Mouse (Mus musculus) right cerebral cortex, postnatal 4 days (tissue): ENCODE results near the gene Igf1r.

Source experiments
- DNase-seq: peaks from one replicate; pipeline ENCODE4 v3.0.0-alpha.2; 2022

Gene Igf1r

DNA sequence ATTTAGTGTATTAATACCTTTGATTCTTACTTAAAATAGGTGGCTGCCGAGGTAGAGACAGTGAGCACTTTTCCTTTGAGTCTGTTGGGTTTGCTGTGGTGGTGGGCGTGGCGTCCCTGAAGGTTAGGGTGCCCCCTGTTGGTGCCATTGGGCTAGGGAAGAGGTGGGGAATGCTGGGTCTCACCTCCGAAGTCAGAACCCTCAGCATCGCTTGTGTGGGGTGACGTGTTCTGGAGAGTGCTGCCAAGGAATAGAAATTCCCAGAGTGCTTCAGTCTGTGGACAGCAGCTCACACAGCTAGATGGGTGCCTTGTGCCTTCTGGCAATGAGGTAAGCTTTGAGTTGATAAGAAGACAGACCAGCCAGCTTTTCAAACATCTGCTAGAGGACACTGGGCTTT is 102.3 kb downstream of the Igf1r start:
- no peak for DNase-seq

DNA sequence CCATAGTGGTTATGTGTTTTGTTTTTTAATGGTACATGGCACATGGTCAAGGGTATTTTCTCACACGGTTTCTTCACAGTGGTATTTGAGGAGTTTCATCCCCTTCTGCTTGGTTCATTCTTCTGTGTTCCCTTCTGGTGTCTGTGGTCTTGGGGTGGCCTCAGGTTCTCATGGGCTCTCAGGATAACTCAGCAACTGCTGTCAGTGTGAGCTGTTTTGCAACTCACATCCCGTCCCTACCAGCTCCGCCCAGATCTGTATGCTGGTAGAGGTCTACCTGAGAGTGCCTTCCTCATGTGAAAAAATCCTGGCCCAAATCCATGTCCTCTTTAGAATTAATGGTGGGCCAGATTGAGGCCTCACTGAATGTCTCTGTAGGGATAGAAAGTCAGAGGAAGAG is 104.4 kb downstream of the Igf1r start:
- DNase-seq, result no peak

DNA sequence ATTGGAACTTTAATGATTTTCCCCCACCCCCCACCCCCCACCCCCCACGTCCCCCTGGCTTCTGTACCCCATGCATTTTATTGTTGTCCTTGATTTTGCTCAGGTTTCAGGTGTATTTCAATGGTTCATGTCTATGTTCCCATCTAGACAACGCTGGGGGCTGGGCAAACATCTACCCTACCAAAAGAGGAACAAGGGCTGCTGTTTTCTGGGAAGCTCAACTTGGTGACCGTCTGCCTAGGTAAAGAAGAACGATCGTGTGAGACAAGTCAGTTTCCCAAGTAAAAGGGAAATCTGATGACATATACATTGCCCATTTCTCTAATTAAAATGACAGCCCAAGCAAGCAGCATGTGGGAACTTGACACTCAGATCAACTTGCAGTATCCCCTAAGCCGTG is 107.1 kb downstream of the Igf1r start:
- DNase-seq, result no peak

DNA sequence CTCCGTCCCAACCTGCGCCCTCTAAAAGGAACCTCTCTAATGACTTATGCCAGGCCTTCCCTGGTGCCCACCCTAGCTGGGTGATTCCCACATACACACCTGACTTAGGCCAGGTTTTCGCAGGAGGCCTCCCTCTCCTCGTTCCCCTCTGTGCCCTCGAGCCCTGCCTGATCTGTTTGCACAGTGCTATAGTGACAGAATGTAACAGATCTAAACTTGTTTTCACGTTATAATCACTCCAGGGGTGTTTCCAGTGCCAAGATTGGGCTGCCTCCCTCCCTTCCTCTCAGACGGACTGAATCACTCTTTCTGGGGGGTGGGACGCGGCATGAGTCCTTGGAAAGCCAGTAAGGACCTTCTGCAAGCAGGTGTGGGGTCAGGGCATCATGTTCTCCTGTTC is 108.8 kb downstream of the Igf1r start:
- DNase-seq, result no peak

DNA sequence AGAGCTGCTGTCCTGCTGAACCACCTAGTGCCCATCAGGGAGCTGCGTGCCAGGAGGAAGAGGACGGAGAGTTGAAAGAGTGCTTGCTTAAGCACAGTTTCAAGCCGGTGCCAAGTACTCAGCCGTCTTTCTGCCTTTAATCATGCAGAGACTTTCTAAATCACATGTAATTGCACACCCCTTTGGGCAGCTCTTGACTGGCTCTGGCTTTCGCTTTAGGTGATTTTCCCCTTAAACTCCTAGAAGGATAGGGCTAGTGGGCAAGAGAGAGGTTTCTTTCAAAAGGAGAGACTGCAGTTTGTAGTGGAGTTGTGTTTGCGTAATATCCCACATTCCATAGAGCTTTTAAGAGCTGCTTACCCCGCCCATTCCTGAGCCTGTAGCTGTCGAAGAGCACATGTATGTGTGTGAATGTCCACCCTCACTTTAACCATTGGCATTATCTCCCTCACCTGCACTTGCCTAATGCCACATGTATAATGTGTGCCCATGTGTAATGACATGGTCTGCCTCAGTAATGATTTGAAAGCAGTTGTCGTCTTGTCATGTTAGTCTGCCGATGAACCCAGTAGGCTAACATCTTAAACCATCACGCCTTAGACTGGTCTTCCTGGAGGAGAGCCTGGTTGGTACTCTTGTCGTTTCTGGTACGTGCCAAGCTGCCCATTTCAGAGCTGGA is 109.7 kb downstream of the Igf1r start:
- DNase-seq, result no peak

DNA sequence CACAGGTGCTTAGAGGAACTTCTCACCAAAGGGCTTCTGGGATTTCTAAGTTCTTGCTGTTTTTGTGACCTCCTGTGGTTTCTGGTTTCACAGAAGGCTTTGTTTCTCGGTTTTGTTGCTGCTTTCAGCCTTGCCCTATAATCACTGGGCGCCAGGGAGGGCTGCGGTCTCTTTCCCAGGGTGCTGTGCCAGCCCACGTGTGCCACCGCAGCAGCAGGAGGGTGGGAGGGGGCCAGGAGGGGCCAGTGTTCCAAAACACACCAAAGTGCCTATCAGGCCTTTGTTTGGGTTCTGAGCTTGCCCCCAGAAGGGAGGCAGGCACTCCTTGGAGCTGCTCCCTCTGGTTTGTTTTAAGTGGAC is 110.2 kb downstream of the Igf1r start:
- DNase-seq, result no peak

DNA sequence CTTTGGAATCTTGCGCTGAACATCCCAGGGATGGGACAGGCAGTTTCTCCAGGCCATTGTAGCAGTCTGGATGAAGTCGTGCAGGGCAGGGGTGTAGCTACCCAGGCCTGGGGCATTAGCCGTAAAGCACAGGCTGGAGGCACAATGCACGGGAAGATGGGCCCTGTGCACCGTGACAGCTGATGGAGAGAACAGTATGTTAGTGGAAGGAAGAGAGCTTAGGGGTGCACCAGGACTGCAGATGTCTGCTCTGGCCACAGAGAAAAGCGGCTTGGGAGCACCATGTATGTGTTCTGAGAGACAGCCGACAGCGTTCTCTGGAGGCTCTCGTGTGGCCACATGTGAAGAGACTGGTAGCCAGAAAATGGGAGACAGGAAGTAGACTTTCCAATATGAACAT is 111.1 kb downstream of the Igf1r start:
- no peak for DNase-seq

DNA sequence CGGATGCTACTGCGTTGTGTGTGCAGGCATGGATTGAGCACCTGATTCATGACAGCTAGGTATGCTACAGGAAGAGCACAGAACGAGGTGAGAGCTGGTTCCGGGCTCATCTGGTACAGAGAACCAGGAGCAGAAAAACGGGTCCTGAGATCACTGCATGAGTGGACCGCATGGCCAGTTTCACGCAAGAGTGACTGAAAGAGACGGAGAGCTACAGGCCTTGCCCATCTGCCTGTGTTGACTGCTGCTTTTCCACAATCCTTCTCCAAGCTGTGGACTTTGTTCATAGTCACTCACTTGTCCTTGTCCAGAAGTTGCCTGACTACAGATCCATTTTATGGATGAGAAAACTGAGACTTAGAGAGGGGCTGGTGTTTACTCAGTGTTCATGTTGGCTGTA is 111.5 kb downstream of the Igf1r start:
- DNase-seq, result no peak

DNA sequence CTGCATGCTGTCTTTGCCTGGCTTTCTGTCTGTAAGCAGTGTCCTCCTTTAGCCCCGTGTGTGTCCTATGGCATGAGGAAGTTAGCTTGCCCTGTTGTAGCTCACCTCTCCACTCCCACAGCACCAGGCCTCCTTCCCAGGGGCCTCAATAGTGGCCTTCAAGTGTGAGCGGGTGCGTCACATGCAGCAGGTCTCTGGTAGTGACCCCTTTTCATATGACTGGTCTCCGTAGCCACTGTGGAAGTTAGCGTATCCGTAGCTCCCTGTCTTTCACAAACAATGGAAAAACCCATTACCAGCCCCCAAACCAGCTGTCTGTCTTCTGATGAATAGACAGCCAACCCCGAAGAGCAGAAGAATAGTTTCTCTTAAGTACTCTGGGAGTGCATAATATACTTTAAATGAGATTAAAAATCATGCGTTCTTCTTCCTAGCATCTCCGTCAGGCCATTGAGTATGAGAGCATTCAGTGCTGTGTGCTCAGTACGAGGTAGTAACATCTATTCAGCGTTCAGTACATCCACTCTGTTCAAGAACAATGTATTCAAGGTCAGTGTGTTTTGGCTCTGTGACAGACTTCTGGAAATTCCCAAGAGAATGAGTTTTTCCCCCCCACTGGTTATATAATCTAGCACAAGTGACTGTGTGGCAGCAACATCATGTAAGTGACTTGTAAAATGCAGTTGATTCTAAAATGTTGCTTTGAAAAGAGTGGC is 112.2 kb downstream of the Igf1r start:
- DNase-seq, result no peak

DNA sequence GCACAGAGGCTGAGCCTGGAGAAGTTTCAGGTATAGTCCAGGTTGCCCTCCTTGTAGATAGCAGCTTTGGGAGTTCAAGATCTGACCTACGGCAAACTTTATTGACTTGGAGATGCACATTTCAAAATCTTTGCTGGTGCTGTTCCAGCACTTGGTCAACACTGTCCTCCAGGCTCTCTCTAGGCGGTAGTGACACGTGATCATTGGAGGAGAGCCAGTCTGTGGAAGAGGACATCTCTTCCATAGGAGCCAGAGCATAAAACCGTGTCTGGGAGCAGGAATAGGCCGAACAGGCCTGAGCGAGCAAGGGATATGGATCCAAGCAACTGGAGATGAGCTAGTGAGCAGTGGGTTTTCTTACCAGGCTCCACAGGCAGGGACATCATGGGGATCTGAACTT is 113.3 kb downstream of the Igf1r start:
- no peak for DNase-seq

DNA sequence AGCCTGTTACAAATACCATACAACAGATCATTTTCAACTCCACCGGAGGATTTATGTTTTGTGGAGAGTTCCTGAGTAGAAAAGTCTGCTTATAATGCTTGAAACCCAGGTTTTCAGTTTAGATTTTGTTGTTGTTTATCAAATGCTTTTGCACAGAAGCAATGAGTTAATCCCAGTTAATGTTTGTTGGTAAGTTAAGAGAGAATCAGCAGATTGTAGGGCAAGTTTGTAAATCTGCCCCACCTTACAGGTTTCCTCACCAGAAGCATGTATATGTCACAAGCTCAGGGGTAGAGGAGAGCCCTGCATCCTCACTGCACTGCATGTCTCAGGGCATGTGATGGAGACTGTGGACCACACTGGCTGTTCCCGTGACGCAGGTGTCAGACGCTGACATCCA is 114.7 kb downstream of the Igf1r start:
- DNase-seq, result no peak

DNA sequence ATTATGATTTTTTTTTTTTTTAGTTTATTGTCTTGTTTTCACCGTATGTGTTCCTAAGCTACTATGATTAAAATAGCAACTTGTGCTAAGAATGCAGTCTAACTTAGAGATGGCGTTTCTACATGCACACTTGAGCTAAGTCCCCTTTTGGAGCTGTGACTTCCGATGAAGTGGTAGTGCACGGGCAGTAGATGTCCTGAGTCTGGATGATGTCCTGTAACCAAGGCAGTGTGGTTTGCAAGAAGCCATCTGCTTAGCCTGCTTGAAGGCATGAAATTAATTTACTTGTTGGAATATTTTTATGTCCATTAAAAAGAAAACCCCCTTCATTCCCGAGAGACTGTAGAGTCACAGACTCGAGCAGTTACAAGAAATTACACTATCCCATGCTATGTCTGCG is 116.7 kb downstream of the Igf1r start:
- DNase-seq, result no peak

DNA sequence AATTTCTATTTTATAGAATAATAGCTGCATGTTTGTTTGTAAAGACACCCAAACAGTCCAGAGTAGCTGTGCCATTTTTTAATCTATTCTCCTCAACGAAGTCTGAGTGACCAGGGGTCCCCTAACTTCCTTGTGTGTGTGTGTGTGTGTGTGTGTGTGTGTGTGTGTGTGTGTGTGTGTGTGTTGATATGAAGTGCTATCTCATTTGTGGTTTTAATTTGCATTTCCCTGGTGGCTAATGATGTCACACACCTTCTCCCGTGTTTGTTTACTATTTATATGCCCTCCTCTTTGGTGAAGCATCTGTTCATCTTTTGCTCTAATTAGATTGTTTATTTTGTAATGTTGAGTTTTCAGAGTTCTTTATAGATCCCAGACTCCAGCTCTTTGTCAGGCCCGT is 117.4 kb downstream of the Igf1r start:
- no peak for DNase-seq

DNA sequence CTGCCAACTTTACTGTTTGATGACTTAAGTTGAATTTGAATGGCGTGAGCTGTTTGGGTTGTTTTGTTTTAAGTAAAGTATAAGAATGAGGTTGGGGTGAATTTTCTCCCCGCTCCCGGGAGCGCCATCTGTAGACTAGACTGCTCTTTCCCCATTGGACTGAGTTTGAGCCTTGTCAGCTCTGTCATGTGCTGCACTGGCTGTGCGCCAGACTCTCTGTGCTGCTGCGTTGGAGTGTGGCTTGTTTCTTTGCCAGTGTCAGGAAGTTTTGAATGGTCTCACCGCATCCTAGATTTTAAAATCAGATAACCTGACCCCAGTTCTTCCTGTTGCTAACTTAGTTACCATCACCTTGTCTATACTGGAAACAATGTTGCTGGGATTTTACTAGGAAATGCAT is 118.0 kb downstream of the Igf1r start:
- peak; percentile 57 for DNase-seq

DNA sequence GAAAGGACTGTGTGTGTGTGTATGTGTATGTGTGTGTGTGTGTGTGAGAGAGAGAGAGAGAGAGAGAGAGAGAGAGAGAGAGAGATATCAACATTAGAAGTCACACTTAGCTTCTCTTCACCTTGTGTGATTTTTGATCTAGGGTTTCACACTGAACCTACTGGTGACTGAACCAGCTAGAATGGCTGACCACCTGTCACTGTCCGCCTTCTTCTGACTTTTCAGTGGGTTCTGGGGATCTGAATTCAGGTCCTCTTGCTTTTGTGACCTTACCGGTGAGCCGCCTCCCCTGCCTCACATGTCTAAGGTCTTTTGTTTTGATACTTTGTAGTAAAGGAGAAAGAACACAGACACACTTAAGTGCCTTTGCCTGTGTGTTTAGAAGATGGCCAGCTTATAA is 118.4 kb downstream of the Igf1r start:
- no peak for DNase-seq

DNA sequence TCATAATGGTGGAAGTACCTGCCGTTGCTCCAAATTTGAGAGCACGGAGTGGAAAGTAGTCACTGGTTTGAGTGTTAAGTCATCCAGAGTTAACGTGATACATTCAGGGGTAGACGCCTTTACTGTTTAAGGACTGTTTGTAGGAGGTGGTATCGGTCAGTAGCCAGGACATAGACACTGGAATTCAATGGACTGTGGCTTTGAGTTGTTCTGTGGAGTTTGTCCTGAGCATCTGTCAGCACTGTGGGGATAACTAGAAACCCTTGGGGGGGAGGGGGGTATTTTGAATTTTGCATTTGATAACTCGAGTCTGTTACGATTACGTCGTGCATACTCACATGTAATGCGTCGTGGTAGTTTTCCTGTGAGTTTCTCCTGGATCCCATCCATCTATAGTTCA is 119.1 kb downstream of the Igf1r start:
- DNase-seq, result no peak

DNA sequence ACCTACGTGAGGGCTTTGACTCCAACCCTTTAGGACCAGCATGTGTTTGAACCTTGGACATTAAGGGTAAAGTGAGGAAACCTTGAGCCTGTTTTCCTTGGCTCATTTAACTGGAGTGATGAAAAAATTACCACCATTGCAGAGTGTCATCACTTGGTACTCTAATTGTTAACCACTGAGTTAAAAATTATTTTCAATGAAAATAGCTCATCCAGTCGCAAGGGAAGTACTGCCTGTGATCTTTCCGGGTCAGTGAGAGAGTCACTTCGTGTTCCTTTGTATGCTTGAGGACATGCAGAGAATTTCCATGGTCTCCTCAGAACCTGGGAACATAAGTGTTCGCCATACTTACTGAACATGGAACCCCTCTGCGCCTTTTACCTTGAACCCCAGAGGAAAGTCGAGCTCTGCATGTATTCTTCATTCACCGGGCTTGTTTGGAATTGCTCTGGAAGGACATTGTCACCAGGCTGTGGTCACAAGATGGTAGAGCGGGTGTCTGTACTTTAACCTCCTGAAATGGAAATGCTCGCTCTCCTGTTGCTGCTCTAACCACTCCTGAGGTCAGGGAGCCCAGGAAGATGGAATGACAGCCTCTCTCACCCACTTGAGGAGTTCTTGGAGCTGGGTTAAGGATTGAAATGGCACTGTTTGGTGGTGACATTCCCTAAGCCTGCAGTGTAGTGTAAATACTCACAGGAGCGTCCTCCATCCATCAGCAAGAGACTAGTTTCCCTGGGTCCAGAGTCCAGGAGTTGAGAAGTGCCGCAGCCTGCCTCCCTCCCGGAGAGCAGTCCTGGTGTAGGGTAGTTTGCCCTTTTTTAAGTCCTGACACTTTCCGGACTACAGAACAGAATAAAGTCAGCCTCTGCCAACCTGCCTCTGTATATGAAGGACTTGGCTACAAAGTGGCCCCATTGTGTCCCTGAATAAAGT is 120.2 kb downstream of the Igf1r start:
- no peak for DNase-seq

DNA sequence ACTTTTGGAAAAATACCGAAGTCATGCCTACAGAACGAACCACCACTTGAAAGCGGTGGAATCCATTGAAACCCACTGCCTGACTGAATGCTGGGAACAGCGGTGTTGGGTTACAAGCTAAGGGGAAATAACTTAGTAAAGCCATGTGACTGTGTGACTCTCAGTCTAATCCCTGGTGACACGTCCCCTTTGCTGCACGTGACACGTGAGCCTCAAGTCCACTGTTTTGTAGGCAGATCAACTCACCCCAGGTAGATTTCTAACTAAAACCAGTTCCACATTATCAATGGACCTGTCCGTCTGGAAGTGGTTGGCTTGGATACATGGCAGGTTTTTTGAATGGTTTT is 120.8 kb downstream of the Igf1r start:
- no peak for DNase-seq

DNA sequence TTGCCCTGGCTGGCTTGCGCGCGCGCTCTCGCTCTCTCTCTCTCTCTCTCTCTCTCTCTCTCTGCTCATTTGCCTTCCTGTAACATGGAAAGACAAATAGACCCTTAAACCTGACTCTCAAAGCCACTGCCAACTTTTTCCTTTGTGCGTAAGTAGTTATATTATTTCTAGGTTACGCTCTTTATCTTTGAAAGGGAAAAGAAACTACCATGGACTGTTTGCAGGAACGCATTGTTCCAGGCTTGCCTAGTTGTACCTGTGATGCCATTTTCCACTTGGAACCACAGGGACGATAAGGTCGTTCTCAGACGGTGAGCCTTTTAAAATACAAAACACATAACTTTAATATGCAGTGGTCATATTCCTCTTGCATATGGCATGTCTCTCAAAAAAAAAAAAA is 122.1 kb downstream of the Igf1r start:
- DNase-seq, result no peak

DNA sequence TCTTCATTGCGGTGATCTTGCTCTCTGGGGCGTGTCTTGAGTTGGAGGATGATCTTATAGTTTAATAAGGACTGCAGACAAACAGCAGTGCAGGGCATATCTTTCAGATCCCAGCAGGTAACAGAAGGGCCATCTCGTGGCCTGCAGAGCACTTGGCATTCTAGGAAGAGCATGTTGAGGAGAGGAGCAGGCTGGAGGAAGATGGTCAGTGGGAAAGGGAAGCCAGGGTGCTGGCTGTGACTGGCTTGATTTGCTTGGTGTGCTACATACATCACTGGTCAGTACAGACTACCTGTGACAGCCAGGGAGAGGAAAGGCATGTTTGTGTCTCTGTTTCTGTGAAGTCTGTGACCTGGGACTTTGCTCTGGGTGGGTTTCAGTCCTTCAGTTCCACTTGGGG is 122.8 kb downstream of the Igf1r start:
- DNase-seq, result no peak

DNA sequence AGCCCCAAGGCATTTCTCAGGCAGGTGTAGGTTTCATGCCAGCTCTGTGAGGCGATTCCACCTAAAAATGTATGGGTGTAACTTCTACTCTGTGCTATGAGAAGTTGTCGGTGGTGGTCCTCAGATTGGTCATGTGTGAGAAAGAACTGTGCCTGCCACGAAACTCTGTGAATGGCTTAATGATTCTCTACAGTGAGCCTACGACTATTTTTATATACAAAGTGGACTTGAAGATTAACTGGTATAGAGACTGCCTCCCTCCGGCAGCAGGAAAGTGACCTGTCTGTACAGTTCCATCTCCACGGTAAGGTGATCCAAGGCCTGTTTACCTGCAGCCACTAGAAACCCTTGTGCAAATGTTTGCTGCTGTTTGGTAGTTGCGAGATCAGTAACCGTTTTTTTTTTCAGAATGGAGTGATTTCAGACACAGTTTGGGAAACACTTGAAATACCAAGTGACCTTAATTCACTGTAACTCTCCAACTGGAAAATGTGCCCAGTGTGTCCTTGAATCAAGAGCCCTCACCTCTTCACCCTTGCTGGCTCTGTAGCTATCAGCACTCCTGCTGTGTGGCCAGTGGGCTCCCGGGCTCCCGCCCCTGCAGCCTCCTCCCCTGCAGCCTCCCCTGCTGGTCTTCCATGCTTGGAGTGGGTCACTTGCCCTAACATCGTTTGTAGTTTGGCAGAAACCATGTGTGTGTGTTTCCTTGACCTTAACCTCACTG is 127.7 kb downstream of the Igf1r start:
- no peak for DNase-seq

DNA sequence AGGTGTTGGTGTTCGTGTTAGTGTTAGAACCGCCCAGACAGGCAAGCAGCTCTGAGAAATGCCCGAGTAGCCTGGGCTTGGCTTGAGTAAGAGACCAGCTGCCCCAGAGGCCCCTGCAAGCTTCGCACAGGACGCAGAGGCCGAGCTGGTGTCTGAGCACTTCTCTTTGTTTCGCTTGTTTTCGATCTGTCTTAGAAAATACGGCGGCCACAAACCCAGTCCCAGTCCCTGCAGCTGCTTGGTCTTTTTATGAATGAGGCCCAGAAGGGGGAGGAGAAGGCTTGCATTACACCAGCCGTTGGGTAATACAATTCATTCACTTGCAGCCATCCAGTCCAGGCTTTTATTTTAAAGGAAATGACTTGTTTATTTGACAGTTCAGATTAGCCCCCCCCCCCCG is 132.7 kb downstream of the Igf1r start:
- DNase-seq, result peak; percentile 19

DNA sequence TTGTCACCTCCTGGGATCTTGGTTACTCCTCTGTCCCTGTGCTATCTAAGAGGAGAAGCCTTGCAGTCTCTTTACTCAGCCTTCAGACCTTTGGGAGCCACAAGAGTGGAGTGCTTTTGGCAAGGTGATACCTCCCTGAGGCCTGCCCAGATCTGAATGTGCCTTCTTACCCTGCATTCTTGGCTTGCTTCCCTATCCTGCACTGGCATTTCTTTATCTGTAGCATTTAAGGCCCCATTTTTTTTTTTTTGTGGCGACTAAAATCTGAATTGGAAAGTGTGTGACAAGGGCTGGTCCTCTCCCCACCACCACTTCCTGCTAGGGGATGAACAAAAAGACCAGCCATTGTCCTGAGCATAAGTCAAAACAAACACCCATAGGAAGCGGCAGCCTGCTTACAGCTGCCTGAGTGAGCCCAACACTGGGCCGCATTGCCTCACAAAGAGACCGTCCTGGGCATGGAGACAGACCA is 133.3 kb downstream of the Igf1r start:
- DNase-seq, result no peak
